Mouse (Mus musculus) retina, embryonic 14.5 days (tissue): ENCODE measurements at regions not wholly inside any gene's neighbourhood (a gene's known extent, or its start where the extent isn't known, plus 50 kb on each side); places are given as distances from the start of the nearest gene placed in this dataset.

Source experiments
- DNase-seq: peaks from one replicate; pipeline ENCODE4 v3.0.0-alpha.2; 2015; ENCODE audit warnings: low spot score

DNA sequence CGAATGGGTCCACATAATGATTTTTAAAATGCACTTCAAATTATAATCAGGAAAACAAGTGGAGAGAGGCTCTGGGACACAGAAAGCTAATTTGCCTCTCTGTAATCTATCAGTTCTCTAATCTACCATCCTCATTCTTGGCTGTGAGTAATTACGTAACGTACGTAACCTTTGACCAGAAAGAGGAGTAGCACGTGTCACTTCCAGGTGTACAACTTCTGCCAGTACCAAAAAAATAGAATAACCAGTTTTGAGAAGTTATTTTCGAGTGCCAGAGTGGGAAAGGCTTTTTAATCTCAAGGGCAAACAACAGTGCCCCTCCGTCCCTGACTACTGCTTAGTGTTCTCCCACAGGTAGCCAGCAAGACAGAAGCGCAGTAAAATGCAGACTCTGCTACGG lies 69.2 kb upstream of the Cited2 start:
- DNase-seq = no peak

DNA sequence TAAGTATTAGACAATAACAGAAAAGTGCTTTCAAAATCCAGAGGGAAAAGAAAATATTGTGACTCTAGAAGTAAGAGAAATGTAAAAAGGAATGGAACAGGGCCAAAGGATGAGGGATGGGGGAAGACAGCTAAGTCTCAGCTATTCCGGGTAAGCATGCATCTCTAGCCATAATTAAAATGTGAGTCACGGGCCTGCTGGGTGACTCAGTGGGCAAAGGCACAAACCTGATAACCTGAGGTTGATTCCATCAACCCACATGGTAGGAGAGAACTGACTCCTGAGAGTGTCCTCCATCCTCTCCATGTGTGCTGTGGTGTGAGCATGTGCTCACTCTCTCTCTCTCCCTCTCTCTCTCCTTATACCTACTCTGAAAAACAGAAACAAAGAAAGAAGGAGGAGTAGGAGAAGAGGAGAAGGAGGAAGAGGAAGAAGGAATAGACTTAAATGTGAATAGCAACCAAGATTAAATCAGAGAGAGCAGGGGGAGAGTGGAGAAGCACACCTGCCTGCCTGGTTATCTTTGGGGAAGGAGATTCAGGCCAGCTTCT lies 68.6 kb upstream of the Cited2 start:
- DNase-seq = no peak

DNA sequence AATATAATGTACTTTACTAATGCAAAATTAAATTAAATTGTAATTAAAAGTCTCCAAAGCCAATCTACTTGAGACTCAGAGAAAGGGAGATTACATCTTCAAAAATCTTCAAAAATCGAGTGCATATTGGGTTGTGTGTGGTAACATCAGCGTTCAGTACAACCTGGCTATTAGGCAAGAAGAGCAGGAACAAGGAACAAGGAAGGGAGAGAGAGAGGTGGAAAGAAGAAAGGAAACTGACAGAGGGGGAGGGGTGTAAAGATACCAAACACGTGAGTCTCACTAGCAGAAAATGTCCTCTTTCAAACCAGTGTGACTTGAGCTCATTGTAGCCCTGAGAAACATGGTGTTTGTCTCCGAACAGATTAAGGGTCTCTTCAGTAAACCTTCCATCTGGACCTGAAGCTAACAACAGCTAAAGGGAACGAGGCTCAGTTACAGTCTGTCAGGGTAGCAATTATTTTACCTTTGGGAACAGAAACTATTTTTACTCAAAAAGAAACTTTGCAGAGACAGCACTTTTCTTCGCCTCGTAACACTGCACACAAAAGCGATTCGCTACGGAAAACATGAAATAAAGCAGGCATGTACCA lies 67.5 kb upstream of the Cited2 start:
- DNase-seq = no peak

DNA sequence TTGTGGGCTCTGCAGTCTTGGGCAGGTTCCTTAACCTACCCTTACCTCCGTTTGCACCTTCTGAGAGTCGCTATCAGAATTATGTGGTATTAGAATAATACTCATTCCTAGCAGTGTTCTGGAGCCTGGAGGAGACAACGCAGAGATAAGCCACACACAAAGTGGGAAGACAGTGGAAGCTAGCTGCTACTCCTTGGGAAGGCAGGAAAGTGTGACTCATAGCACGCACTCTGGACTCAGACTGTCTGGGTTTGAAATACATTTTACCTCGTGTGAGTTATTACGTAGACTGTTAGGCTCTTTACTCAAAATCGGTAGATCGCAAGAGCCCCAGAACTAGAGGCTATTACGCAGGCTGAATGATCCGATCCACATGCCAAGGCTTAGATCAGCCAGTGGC lies 66.7 kb upstream of the Cited2 start:
- DNase-seq = no peak

DNA sequence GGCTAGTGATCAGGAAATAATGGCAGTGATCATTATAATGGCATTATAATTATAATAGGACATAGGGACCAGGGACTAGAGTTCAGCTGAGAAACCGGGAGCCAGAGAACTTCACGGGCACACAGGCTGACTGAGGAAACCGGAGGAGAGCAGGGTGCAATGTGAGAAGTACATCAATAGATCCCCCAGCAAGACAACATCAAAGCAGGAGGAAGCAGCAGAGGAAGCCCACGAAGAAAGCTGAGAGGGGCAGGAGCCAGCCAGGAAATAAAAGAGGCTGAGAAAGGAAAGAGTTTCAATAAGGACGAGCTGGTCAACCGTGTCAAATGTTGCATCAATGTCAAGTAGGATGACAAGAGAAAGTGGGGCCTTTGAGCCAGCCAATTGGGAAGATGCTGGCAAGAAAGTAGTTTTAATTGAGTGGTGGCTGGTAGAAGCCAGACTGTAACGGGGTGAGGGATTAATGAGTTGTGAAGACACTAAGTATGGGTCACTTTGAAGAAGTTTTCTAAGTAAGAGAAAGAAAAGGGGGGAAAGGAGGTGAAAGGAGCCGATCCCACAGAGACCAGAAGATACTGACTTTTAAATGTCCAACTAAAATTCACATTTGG lies 66.0 kb upstream of the Cited2 start:
- peak; percentile 38 for DNase-seq

DNA sequence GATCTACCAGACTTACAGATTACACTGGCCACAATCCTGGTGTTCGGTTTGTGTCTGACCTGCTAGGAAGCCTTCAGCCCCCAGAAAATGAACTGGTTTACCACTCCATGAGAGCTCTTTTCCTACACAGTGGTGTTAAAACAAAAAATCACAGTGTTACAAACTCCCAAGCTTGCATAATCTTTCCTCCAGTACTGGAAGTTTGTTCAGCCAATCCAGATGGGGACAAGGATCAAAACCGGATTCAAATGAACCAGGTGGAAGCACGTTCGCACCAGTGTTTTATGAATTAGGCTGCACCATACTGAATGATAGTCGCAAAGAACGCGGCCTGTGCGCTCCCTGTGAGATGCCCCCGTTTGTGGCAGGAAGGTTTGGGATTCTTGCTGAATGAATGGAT lies 63.4 kb upstream of the Cited2 start:
- no peak for DNase-seq

DNA sequence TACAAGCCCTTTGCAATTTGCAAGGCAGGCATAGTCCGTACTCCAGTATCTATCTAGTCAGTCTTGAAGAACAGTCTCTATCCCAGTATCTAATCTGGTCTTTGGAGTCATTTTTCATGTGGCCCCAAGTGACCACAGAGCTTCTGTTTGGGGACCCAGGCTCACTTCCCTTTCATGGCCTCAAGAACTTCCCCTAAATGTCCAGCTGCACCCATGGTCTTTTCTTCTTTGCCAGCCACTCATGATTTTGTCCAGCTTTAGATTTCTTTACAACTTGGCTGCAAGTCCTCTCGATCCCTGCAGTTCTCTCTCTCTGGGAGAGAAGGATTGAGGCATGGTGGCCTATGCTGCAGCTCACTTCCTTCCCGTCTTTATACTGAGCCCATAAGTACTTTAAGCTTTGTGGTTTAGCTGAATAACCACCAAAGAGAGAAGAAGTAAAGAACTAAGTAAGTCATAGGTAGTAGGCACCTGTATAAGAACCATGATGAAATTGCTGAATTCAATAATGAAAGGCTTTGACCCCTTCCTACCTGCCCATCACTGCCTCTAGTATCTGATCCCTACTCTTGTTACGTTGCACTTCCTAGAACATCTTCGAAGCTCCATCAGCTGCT lies 62.1 kb upstream of the Cited2 start:
- no peak for DNase-seq

DNA sequence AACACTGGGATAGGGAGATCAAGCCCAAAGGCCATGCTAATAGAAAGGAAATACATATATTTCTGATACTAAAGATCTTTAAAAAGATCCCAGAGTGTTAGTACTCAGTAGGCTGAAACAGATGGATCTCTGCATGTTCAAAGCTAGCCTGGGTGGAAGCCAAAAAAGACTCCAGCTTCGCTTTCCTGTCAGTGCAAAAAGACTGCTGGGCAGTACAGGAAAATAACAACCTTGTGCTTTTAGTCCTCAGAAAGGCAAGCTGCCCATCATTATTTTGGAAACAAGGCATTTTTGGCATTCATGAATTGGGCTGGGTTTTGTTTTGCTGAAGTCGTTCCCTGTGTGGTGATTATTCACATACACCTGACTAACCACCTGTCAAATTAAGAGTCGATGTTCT lies 56.9 kb upstream of the Cited2 start:
- no peak for DNase-seq

DNA sequence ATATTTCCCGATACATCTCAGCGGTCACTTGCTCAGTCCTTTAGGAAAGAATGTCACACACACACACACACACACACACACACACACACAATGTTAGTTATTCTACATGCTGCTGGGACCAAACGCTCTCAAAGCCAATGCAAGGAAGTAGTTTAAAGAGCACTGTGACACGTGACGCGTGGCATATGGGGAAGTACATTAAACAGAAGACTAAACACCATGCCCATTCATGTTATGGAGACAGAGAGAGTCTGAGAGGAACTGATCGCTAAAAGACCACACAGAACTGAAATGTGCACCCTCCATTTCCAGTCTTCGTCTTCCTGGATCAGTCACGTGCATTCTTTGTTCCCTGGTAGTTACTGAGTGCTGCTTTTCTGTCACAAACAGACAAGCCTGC lies 53.6 kb upstream of the Cited2 start:
- no peak for DNase-seq
